Mouse (Mus musculus) testis, postnatal 14 days (tissue): ENCODE measurements at regions not wholly inside any gene's neighbourhood (a gene's known extent, or its start where the extent isn't known, plus 50 kb on each side); places are given as distances from the start of the nearest gene placed in this dataset.

Experiments used
- DNase-seq: peaks from one replicate; pipeline ENCODE4 v3.0.0; 2021; ENCODE audit warnings: low spot score

DNA sequence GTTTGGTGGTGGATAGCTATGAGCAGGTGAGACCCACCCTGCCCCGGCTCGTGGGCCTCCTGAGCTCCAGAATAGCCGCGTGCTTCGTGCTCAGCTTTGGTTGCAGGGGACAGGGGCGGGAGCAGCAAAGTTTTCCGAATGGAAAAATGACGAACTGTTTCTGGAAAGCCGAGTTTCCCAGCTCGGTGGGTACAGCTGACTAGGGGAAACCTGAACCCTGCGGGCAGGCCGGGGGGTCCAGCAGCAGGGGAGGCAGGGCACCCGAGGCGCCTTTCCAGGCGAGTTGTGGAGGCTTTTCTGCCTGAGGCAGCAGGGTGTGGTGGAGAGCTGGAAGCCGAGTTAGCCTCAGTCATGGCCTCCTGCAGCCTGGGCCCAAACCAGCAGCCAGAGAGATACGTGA, 88.8 kb upstream of the 1600014C23Rik start:
- no peak for DNase-seq

DNA sequence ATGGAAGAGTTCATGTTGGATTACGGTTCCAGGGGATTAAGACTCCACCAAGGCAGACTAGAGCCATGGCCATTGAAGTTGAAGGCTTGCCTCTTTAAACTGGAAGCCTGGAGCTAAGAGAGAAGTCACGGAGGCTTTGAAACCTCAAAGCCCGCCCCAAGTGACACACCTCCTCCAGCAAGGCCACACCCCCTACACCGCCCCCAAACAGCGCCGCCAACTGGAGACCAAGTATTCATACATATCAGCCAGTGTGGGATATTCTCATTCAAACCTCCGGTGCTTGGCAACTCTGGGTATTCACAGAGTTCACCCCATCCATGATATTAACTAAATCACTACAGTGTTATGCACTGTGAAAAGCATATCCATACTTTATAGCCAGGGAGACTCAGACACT, 87.7 kb upstream of the 1600014C23Rik start:
- peak; percentile 63 for DNase-seq

DNA sequence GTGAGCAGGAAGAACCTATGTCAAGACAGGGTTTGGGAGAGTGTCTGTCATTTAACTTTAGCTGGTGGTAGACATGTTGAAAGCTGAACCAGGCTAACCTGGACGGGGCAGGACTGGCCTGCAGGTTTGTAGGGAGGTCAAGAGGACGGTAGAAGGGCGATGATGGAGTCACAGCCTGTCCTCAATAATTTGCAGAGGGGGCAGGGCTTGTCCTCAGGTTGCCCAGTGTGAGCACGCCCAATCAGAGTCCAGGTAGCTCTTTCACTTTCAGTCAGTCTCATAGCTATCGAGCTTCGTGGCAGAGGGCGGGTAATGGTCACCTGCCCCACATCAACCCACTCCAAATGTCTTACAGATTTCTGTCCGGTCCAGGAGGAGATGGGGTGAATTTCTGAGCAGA, 85.5 kb upstream of the 1600014C23Rik start:
- DNase-seq, result no peak

DNA sequence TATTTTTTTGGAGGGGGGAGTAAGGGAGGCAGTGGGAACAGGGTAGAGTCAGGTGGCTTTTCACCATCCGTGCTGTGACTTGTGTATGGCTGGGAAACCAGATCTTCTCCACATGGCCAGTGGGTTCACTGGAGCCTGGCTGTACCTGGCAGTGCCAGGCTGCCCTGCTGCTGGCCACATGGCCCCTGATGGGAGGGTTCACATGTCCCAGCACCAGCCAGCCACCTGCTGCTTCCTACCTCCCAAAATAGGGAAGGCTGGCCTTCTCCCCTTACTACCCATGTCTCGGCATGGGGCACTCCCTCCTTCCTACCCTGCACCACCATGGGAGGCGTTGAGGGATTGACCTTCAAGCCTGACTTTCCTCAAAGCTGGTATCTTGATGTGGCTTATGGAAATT, 82.9 kb upstream of the 1600014C23Rik start:
- no peak for DNase-seq

DNA sequence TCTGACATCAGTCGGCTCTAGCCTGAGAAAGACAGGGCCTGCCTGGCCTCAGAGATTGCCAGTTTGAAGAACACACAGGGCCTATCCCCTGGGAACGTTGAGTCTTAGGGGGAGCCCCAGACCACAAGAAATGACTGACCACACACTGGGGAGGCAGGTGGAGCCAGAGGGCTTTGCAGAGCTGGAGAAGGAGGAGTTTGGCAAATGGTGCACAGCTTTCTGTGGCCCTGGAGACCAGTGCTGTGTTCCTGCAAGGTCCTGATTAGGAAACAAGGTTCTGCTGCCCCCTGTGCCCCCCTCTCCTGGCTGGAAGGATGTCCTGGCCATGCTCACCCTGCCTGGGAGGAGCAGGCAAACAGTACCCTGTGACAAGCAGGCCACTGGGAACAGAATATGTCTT, 82.2 kb upstream of the 1600014C23Rik start:
- peak; percentile 48 for DNase-seq

DNA sequence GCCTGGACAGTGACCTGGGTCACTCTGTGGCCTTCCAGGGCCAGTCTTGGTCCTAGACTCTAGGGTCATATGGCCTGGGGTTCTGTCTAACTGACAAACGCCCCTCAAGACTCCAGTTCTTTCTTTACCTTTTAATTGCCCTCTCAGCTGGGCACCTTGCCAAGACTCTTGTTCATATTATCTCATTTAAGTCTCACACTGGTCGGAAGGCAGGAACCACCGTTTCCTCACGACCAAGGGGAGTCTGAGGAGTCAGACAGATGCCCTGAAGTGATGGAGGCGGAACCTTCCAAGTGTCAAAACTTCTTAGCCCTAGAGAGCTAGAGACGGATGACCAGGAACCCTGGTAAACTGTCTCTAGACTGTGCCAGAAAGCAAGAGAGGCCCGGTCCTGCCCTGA, 81.7 kb upstream of the 1600014C23Rik start:
- DNase-seq, result no peak

DNA sequence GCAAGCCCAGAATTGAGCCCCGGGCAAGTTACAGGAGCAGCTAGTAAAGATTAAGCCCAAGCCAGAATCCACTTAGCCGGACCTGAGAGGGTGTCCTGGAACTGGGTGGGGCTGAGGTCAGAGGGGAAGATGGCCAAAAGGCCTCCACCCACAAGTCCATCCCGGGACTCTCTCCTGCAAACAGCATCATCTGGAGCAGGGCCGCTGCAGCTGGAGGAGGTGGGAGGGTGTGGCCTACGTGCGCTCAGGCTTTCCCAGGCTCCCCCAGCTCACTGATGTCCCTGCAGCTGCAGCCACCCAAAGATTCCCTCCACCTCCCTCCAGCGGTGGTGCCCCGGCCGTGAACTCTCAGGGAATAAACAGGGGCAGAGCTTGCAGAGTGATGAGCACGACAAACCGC, 80.9 kb upstream of the 1600014C23Rik start:
- peak; percentile 47 for DNase-seq

DNA sequence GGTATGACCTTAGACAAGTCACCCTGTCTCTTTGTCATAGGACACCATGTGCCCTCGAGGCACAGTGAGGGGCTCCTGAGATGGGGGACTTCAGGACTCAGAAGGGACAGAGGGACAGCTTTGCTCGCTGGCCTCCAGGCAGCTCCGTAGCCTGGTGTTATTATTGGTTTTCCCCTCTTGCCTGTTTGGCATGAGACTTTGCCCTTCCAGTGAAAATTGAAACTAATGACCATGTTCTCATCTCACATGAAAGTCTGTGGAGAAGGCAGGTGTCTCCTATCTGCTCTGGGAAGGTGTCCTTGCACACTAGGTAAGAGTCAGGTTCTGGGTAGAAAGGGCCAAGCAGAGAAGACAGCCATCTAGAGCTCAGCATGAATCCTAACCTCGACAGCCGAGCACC, 80.3 kb upstream of the 1600014C23Rik start:
- no peak for DNase-seq

DNA sequence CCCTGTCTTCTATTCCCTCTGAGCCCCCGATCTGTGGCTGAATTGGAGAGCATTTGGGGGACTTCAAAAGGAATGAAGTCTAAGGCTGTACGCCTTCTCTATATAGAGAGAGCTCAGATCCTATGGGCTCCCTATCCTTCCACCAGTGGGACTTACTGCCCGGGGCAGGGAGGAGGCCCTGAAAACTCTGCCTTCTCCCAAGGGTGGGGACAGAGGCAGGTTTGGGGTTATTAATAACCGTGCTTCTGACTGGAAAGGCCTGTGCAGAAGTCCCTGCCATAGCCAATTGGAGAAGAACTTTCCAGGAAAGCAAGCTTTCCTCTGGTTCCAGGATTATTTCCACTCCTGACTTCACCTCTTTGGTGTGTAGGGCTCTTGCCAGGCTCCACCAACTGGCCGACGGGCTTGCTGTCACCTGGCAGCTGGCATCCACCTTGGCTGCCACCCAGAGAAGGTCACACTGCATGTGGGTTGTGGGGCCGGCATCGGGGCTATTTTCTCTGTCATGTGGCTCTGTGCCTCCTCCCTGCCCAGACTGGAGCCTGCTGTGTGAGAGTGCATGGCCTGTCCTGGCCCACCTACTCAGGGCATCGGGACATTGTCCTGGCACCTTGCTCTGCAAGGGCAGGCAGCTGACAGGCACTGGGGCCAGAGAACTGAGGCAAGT, 78.8 kb upstream of the 1600014C23Rik start:
- no peak for DNase-seq

DNA sequence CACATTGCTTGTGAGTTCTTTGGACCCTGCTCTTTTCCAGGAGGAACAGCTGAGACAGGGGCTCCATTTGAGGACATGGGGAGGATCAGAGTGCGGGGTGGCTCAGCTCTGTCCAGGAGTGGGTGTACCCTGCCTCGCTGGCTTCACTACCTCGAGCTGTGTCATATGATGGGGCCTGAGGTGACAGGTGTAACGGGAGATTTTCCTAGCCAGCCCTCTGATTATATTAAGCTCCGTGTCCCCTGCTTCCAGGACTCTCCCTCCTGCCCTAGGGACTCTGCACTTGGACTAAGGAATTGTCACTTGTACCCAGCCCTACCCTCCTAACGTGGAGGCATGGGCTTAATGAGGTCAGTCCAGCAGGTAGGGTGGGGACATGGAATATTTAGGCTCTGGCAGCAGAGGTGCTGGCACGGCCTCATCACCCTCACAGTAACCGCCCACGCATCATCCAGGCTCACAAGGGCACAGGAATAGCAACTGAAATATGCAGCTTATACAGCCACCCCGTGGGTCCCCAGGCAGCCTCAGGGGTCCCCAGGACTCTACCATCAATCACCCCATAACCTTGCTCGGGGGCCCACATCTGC, 78.1 kb upstream of the 1600014C23Rik start:
- DNase-seq, result no peak

DNA sequence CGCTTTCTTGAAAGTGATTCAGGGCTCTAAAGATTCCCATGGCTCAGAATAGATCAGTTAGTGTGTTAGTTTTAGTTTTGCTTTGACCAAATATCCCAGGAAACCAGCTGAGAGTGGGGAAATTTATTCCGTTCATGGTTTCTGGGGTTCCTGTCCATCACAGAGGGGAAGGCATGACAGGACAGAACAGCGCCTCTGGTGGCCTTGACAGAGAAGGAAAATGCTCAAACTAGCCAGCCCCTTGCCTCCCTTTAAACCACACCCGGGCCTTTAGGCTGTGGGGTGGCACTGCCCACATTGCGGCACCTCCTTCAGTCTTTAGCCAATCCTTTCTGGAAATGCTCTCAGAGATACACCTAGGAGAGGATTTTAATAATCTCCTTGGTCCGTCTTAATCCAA, 76.1 kb upstream of the 1600014C23Rik start:
- DNase-seq, result no peak

DNA sequence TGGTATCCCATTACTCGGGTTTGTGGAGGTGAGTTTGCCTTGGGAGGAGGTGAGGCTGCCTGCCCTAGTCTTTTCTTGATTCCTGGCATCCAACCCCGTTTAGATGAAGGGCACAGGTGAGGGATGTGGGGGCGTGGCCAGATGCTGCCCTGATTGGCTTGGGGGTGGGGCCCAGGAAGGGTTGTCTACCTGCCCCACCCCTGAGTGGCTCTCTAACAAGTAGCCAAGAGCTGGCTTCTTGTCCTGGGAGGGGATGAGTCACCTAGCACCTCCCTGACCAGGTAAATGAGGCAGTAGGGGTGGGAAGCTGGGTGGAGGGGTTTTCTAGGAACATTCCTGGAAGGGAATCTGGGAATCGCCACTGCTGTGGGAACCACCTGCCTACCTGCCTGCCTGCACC, 74.7 kb upstream of the 1600014C23Rik start:
- no peak for DNase-seq

DNA sequence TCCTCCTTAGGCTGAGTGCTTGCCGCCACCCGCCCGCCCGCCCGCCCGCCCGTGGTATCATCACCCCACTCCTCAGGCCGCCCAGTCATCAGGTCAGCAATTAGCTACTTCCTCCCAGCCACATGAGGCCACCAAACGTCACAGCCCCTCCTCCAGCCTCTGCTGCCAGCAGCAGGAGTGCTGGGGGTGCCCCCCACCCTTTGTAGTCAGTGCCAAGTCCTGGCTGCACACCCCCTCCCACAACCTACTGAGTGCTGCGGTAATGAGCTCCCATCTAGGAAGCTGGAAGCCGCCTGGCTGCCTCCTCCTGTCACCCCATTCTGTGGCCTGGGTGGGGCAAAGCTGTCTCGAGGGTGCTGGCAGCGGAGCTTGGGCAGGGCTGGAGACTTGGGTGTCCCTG, 73.8 kb upstream of the 1600014C23Rik start:
- no peak for DNase-seq

DNA sequence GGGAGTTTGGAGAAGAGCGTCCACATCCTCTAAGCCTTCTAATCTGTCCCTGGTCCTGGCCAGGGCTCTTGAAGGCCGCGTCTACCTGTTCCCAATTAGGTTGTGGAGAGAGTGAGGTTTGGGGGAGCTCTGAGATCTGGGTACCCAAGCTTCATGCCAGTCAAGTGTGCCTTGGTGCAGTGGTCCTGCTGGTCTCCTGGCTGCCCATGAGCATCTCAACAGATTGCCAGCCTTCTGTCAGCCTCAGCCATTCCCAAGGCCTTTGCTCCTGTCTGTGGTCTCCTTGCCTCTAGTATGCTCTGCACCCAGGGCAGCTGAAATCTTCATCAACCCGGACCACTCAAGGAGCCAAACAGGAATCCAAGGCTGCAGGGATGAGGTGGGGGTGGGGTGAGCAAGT, 73.2 kb upstream of the 1600014C23Rik start:
- DNase-seq, result no peak

DNA sequence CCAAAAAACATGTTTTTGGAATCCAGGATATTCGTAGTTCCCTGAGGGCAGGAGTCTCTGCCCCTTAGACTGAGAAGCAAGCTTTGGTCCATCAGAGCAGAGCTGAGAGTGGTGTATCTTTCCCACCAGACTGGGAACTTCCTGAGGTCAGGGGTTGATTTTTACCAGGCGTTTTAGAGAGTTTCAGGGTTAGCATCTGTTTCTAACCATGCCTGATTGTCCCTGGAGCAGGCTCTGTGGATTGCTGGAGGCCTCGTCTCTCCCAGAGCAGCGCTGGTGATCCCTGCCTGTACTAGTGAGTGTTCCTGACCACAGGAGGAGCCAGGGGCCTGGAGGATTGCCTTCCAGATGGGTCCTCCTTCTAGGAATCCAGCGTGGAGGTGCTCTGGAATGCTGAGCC, 72.8 kb upstream of the 1600014C23Rik start:
- DNase-seq, result no peak

DNA sequence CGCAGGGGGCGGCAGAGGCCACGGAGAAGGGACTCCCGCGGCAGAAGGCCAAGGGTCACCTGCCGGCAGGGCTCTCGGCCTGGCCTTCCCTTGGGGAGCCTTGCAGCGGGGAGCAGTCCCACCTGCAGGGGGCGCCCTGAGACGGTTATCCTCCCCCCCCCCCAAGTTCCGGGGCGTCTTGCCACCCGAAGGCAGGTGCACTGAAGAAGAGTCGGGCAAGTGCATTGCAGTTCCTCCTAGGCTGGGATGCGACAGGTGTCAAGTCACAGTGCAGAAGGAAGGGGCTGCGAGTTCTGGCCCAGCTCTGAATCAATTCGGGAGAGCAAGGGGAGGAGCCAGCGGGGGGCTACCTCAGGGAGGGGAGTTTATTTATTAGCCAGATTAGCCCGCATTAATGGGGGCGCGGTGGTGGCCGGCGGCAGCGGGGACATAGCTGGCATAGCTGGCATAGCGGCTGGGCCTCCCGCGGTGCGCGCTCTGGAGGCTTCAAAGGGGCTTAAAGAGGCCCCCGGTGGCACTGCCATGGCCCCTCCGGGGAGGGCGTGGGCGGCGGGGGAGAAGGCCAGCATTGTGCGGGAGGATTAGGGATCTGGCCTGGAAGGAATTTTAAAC, 71.9 kb upstream of the 1600014C23Rik start:
- peak; percentile 32 for DNase-seq

DNA sequence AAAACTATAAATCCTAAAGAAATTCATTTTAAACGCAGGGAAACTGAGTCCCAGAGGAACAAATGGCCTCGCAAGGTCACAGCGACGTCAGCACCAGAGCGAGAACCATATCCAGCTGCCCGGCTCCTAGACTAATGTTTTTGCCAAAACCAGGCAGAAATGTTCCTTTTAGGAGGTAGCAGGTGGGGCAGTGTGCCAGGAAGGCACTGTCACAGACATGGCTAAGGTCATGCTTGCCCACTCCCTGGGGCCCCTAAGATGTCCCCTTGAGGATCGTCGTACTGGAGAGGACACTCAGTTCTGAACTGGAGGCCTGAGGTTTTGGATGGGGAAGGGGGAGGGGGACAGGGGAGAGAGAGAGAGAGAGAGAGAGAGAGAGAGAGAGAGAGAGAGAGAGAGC, 69.7 kb upstream of the 1600014C23Rik start:
- DNase-seq, result no peak

DNA sequence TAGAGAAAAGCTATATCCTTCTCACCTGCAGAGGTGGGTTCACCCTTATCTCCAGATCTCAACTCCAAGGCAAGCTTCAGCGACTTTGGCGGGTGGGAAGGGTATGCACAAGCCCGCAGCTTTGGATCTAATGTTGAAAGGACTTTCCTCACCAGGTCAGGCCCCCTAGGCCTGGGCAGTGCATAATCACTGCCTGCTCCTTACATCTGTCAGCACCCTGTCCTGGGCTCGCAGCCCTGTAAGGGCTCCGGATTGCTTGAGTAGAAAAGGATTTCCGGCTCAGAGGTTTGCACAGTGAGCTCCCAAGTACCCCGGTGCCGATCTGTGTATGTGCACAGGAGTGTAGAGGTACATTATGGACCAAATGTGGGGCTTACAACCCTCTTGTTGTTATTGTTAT, 68.8 kb upstream of the 1600014C23Rik start:
- DNase-seq, result no peak

DNA sequence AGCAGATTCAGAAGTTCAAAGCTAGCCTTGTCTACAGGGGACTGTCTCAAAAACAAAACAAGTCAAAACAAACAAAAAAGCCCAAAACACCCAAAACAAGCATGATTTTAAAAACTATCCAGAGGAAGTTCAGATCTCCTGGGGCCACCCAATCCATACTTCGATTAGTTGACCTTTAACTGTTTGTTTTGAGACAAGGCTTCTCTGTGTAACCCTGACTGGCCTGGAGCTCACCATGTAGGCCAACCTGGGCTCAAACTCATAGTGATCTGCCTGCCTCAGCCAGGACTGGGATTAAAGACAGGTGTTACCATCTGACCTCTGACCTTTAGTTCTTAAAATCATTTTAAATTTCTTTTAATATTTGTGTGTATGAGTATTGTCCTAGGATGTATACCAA, 66.1 kb upstream of the 1600014C23Rik start:
- DNase-seq, result no peak

DNA sequence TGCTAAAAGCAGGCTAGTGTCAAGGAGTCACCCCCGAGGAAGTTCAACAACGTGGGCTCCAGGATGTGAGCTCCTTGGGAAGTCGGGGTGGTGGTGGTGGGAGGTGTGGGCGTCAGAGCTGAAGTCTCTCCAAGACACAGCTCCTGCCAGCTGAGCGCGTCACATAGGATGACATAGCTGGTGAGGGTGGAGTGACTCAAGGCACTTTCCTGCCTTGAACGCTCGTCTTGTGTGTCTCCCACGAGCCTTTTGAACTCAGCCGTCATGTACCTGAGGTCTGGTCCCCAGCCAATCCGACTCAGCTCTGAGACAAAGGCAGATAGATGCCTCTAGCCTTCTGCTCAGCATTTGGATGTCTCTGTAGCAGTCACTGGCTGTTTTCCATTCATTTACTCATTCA, 65.4 kb upstream of the 1600014C23Rik start:
- no peak for DNase-seq

DNA sequence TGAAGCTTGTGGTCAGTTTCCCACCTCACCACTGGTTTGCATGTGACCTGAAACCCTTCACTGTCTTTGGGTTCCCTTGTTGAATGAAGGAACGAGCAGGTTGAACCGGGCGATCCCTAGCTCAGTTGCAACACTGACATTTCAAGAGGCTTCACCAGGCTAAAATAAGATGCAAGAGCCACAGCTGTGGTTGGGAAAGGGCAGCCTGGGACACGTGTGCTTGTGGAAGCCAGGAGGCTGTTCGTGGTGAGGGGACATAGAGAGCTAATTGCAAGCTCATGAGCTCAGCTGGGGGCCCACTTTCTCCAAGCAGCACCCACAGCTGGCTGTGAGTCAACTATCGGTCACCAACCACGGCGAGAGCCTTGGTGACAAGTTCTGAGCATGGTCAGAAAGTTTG, 64.8 kb upstream of the 1600014C23Rik start:
- DNase-seq, result no peak

DNA sequence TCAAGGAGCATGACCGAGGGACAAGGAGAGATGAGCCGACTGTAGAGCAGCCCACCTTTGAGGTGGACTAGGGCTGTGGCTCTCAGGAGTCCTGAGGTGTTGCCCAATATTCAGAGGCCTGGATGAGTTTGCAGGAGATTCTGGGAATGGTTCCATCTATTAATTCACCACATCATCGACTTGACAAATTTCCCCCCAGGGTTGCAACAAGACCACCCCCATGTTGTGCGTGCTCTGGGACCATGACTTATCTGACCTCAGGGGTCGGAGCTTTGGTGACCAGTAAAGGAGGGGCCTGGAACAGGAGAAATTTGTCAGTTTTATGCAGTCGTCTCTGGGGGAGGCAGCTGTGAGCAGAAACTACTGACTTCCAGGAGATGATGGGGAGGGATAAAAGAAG, 63.5 kb upstream of the 1600014C23Rik start:
- no peak for DNase-seq

DNA sequence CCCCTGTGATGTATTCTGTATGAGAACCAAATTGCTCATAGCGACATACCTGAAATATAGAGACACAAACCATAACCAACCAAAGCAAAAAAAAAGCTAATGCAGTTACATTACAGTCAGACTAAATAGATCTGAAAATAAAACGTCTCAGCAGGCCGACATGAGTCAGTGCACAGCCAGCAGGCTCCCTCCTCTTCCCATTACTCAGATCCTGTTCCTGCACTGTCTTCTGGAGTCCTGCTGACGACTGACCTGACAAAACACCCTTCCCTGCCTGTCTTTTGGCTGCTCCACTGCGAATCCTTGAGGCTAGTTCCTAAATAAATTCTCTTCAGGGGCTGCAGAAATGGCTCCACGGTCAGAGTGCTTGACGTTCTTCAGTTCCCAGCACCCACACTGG, 61.3 kb upstream of the 1600014C23Rik start:
- no peak for DNase-seq

DNA sequence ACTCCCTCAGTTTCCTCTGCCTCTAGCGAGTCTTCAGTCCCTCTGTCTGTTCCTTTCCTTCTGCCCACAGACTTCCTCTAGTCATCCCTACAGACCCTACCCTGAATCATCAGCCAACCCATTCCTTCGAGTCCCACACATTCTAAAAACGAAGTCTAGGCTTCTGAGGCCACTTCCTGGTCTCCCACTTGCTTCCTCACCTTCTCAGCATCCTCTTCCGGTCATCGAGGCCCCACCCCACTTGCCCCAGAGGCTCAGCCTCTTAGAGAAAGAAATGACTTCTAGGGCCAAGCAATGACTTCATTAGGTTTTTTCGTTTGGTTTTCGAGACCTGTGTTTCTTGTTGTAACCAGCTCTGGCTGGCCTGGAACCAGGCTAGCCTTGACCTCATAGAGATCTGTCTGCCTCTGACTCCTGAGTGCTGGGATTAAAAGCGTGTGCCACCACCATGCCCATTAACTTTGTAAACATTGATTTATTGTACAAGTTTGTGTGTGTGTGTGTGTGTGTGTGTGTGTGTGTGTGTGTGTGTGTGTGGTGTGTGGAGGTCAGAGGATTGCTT, 57.4 kb upstream of the 1600014C23Rik start:
- no peak for DNase-seq
